Comparison of ENCODE assay signal across 22 mouse cellular contexts in genomic region chr13:115209402-115210192, GRCm38 (mm10).
"Had no signal": no experiment of that assay in that cellular context is flagged by ENCODE, and none has a peak within 500 bp of the region (broad histone marks: within the 10 kb centered on the region; RNA-seq: fewer than 3 reads in every experiment).

No protein-coding gene starts in this region.

- H3K27me3 ChIP-seq: neural tube, embryonic 12.5 days; neural tube, embryonic 15.5 days; stomach, embryonic 15.5 days had no signal

- H3K36me3 ChIP-seq: neural tube, embryonic 12.5 days; neural tube, embryonic 15.5 days; stomach, embryonic 15.5 days had no signal

- ATAC-seq: intestine, postnatal 0 days had no signal

- H3K4me3 ChIP-seq: layer of hippocampus, adult 2 months; left cerebral cortex, adult 2 months; neural tube, embryonic 12.5 days; neural tube, embryonic 15.5 days; stomach, embryonic 15.5 days had no signal

- H3K4me1 ChIP-seq: neural tube, embryonic 12.5 days; neural tube, embryonic 15.5 days; stomach, embryonic 15.5 days had no signal

- H3K27ac ChIP-seq: kidney, postnatal 0 days; layer of hippocampus, adult 2 months; left cerebral cortex, adult 2 months; liver, embryonic 14.5 days; macrophage; neural tube, embryonic 12.5 days; neural tube, embryonic 15.5 days; stomach, embryonic 15.5 days had no signal

- H3K9me3 ChIP-seq: neural tube, embryonic 12.5 days; neural tube, embryonic 15.5 days; stomach, embryonic 15.5 days had no signal

- DNase-seq: kidney, adult 2 months; kidney, postnatal 25 days; layer of hippocampus, adult 9-11 months; layer of hippocampus, postnatal 36 days; left cerebral cortex, postnatal 4 days; lung, adult 2 months; lung, postnatal 14 days; midbrain, embryonic 14.5 days; right cerebral cortex, adult 18-20 months; right cerebral cortex, postnatal 14 days; right cerebral cortex, postnatal 4 days; thymus, postnatal 25 days had no signal

- H3K4me2 ChIP-seq: midbrain, embryonic 11.5 days; neural tube, embryonic 12.5 days; neural tube, embryonic 15.5 days; stomach, embryonic 15.5 days had no signal

- H3K9ac ChIP-seq: liver, embryonic 14.5 days; neural tube, embryonic 12.5 days; neural tube, embryonic 15.5 days; stomach, embryonic 15.5 days had no signal
